Mouse (Mus musculus) thymus, postnatal 36 days (tissue): ENCODE results near the gene Lrwd1.

Experiments
- DNase-seq, 2 experiments: peaks; one replicate each; pipeline ENCODE4 v3.0.0; 2022; ENCODE audit warnings: mixed read lengths in 2 of 2

Lrwd1 gene

DNA sequence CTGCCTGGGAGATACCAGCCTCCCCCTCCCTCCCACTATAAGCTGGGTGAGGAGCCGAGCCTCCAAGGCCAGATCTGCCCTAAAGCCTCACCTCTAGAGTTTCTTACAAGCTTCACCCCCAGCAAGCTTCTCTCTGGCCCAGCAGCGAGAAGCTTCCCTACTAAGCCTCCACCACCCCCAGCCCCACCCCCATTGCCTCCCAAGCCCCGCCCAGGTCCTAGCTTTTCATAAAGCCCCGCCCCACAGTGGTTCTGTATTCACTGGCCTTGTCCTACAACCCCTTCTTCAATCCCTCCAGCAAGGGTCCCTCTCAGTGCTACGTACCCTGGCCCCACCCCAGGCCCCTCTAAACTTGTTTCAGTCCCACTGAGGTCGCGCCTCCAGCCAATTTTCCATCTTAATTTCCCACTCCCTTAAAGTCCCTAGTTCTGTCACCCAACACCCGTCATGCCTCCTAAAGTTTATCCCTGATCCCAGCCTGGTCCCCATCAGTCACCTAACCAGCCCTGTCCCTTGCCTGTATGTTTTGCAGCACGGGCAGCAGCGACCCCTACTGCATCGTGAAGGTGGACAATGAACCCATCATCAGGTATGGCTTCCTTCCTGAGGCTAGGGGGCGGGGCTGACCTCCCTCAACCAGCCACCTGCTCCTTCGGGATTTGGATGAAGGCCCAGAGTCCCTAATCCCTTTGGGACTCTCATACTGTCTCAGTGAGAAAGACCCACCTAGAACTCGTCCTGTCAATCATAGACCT is 46.9 kb downstream of the Lrwd1 start:
- no peak for DNase-seq

GRCm38 (mm10) chr5:136086290-136086689 is 49.6 kb downstream of the Lrwd1 start:
- DNase-seq, result no peak

GRCm38 (mm10) chr5:136084891-136085651 is 50.8 kb downstream of the Lrwd1 start:
- peak; percentile 51 to 63 for DNase-seq

DNA sequence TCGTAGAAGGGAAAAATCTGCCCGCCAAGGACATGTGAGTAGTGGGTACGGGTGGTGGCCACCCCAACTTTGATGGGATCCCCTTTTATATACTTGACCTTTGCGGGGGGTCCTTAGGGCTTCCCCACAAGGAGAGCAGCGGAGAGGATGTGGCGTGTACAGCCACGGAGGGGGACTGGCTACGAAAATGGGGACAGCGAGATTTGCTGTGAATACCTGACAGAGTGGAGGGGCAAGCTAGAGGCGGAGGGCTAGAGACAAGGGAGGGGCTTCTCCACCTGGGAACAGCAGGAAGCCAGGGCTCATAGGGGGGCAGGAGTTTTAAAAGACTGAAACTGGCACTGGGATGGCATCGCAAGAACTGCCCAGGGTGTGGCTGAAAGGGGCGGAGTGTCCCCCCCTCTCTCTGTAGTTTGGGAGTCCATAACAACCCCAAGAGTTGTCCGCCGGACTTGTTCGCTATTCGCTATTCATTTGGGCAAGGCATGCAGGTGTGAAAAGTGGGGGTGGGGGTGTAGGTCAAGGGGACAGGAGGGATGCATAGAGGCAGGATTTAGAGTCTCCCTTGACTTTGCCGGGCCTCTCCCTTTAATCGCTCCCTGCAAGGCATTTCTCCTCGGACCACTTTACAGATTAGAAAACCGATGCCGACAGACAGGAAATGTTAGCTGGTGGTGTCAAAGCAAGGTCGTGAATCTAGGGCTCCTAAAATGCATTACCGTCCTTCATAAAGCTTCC is 51.6 kb downstream of the Lrwd1 start:
- no peak for DNase-seq

DNA sequence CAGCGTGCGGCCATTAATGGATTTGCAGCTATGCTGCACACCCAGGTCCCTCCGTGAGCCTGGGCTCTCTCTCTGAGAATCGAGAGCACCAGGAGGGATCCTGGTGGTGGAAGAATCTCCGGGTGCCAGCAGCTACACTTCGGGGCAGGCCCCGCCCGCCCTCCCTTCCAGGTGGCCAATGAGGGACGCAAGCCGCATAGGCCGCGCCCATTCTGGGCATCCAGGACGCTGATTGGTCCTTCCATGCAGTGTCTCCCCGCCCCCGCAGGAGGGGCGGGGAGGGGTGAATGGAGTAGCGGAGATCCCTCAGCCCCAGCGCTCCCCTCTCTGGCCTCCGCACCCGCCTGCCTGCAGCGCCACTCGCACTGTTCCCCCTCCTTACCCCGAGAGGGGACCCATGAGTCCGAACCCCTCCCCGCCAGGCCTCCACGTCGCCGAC is 52.2 kb downstream of the Lrwd1 start, which contains the start of gene Rasa4:
TSS of gene Rasa4 (plus strand) at position 248 of the 439 bp plus-strand sequence.
- peak; percentile 96 to 98 for DNase-seq

- no peak for DNase-seq
These were observed 53.5 kb downstream of the Lrwd1 start for GRCm38 (mm10) chr5:136082345-136082744.

GRCm38 (mm10) chr5:136078136-136078535 is 57.7 kb downstream of the Lrwd1 start:
- DNase-seq, result no peak

DNA sequence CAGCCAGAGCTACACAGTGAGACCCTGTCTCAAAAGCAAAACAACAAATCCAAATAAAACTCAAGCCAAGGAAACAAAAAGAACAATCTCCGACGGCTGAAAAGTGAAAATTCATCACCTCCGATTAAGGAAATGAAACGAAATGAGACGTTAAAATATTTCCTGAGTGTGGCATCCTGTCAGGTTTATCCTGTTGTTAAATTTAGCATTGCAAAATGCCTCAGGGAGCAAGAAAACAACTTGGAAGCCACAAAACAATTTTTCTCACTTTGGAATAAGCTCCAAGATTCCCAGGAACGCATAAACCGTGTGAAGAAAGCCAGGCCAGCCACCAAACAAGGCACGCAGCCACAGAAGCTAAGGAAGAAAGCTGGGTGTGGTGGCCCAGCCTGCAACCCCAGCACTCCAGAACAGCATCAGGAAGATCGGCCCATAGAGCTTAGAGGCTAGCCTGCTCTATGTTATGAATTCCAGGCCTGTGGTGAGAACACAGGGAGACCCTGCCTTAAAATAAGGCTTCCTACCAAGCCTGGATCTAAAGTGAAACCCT is 58.8 kb downstream of the Lrwd1 start:
- DNase-seq, result no peak

DNA sequence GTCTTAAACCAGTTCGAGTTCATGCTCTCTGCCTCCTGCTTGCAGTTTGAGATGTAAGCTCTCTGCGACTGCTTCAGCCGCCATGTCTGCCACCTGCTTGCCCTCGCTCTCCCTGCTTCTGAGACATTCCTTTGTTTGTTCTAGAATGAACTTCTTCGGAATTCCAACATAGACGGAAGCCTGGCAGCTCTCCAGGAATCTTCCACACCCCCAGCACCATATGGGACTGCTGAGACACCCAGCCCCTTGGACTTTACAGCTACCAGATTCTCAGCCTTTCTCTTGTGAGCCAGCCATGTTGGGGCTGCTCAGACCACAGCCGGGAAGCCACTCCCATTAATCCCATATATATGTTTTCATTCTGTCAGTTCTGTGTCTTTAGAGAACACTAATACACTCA is 59.6 kb downstream of the Lrwd1 start:
- DNase-seq, result no peak

DNA sequence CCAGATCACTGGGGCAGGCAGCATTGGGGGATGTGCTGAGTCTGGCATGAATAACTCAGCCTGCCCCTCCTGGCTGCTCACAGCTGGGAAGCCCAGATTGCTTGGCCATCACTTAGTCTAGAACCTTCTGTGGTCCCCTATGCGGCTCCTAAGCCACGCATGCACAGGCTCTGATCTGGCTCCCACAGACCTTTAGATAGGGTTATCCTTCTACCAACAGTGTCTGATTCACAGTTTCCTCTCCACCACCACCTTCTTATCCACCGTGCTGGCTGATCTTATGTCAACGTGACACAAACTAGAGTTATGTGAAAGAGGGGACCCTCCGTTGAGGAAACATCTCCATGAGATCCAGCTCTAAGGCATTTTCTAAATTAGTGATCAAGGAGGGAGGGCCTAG is 60.8 kb downstream of the Lrwd1 start:
- no peak for DNase-seq

DNA sequence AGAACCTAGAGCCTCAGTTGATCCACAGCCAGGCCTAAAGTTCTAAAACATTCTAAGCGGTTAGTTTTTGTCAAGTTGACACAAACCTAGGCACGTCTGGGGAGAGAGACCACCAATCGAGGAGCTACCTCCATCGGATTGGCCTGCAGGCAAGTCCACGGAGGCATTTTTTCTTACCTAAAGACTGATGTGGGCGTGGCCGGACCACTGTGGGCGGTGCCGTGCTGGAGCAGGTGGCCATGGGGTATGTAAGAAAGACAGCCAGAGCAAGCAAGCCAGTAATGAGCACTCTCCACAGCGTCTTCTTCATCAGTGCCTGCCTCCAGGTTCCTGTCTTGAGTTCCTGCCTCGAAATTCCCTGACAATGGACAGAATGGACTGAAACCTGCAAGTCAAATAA is 62.3 kb downstream of the Lrwd1 start:
- DNase-seq, result no peak

DNA sequence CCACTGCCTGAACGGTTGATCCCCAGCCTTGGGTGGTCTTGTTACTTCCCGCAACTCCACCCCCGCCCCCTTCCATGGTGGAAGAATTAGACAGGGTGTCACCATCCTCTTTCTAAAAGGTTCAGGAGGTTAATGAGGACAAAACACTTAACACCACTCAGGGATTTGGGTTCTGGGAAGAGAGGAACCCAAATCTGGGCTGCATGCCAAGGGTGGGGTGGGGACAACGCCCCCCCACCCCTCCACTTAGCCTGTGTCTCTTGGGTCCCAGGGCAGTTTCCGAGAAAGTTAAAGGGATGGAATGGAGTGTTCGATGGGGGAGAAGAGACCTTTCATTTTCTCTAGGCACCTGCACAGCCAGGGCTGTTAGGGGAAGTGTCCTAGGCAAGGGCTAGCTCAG is 62.8 kb downstream of the Lrwd1 start:
- DNase-seq, result no peak
